Mouse (Mus musculus) heart, postnatal 4 days (tissue): Measurements from ENCODE around the gene Tmc1. TPM values are rescaled to one million over a fixed set of nuclear protein-coding genes. Genes with fewer than 3 reads are reported as not detected.

Experiments
- DNase-seq: peaks from one replicate; pipeline ENCODE4 v3.0.0; 2021
- total RNA-seq, 2 experiments: library from RNA; stranded (reverse); gene quantifications; 2 replicates each; pipeline ENCODE4 v1.2.3; 2021

Gene Tmc1
- total RNA-seq, 2 experiments from 2014 or later, result not detected

GRCm38 (mm10) chr19:20797558-20798101, 156.4 kb downstream of the Tmc1 start:
- no peak for DNase-seq

GRCm38 (mm10) chr19:20796001-20796400, 158.0 kb downstream of the Tmc1 start:
- DNase-seq, result no peak

GRCm38 (mm10) chr19:20794999-20795398, 159.0 kb downstream of the Tmc1 start:
- no peak for DNase-seq

GRCm38 (mm10) chr19:20792811-20793210, 161.2 kb downstream of the Tmc1 start:
- DNase-seq, result no peak

GRCm38 (mm10) chr19:20787289-20787688, 166.7 kb downstream of the Tmc1 start:
- no peak for DNase-seq

- no peak for DNase-seq
These were observed 178.3 kb downstream of the Tmc1 start for GRCm38 (mm10) chr19:20775681-20776080.

- DNase-seq, result no peak
These were observed 180.1 kb downstream of the Tmc1 start for GRCm38 (mm10) chr19:20773941-20774340.

GRCm38 (mm10) chr19:20764214-20764613, 189.8 kb downstream of the Tmc1 start:
- DNase-seq, result peak; percentile 24

GRCm38 (mm10) chr19:20761675-20762426, 192.2 kb downstream of the Tmc1 start:
- DNase-seq, result no peak

- DNase-seq, result no peak
These were observed 192.9 kb downstream of the Tmc1 start for GRCm38 (mm10) chr19:20761119-20761518.

- no peak for DNase-seq
These were observed 209.4 kb downstream of the Tmc1 start for GRCm38 (mm10) chr19:20744630-20745029.

Other genes with a start within 250 kb of the Tmc1 start
- under 1 TPM; 0.16 to 0.26 TPM for gene Aldh1a7, start 226.6 kb downstream of the Tmc1 start, total RNA-seq